Mouse (Mus musculus): Measurements from ENCODE around the gene Eml6. TPM values are rescaled to one million over a fixed set of nuclear protein-coding genes. Genes with fewer than 3 reads are reported as not detected.
A peak's percentile ranks its signal among the peaks of the same experiment; 100 is the strongest.

The Eml6 gene
- polyA plus RNA-seq, 1 experiment from 2014 or later = 7.7 TPM

DNA sequence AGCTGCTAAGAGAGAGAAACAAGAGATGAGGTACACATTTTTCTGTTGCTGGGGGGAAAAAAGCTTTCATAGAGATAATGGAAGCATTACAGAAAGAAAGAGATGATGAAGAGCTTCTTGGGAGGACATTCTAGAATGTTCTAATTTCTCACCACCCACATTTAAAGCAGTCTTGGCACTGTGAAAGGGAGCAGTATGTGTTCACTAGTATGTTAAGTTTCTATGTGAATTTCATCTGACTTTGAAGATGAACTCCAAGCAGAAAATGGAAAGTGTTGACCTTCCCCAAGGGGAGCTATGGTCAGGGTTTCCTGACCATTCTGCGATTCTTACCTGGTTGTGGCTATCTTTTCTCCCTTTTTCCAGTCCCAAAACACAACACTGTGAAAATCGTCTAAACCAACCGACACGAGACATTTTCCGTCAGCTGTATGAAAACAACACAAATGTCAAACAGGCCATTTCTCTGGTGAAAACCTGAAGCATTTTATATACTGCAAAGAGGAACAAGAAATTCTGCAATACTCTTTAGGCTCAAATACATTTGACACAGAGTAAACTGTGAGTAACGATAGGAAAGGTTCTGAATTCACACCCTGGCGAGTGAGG lies 216.7 kb downstream of the Eml6 start:
- no peak overlapping the region for H3K9ac ChIP-seq (replicated peaks)
- 87% methylated on average over 7 of the region's 7 CpGs for WGBS
- no peaks in the 10 kb centered on the region for H3K27me3 ChIP-seq (replicated peaks)
- H3K36me3 ChIP-seq = no peaks in the 10 kb centered on the region
- H3K9me3 ChIP-seq (replicated peaks) = no peaks in the 10 kb centered on the region
- no peak overlapping the region for H3K4me3 ChIP-seq (replicated peaks)
- H3K4me1 ChIP-seq = peaks cover 9% of the 10 kb centered on the region; the same call in 1 of the 2 replicates
- ATAC-seq (ENCODE audit: low FRiP score) = no peak
- H3K4me2 ChIP-seq = no peak overlapping the region
- no peak overlapping the region for H3K27ac ChIP-seq (replicated peaks)

- H3K27ac ChIP-seq (replicated peaks) = no peak overlapping the region
- WGBS = 67% methylated on average over 9 of the region's 9 CpGs
- H3K4me1 ChIP-seq = peaks cover 9% of the 10 kb centered on the region; the same call in 1 of the 2 replicates
- no peak overlapping the region for H3K9ac ChIP-seq (replicated peaks)
- ATAC-seq (ENCODE audit: low FRiP score) = peak; percentile 53
- no peak overlapping the region for H3K4me2 ChIP-seq
- H3K9me3 ChIP-seq (replicated peaks) = no peaks in the 10 kb centered on the region
- H3K36me3 ChIP-seq = no peaks in the 10 kb centered on the region
- H3K27me3 ChIP-seq (replicated peaks) = no peaks in the 10 kb centered on the region
- H3K4me3 ChIP-seq (replicated peaks) = no peak overlapping the region
These were observed 217.5 kb downstream of the Eml6 start for GRCm38 (mm10) chr11:29808173-29808980.

GRCm38 (mm10) chr11:29807325-29807724 lies 218.5 kb downstream of the Eml6 start:
- Histone ChIP-seq H3K27me3 (replicated peaks) (no peaks in the 10 kb centered on the region), H3K36me3 (peaks cover 3% of the 10 kb centered on the region; the same call in 1 of the 2 replicates), H3K9me3 (replicated peaks) (no peaks in the 10 kb centered on the region), H3K4me3 (replicated peaks) (no peak overlapping the region), H3K4me2 (no peak overlapping the region), H3K27ac (replicated peaks) (no peak overlapping the region), H3K4me1 (peaks cover 9% of the 10 kb centered on the region; the same call in 1 of the 2 replicates), H3K9ac (replicated peaks) (no peak overlapping the region)
- WGBS = 79% methylated on average over 5 of the region's 5 CpGs
- ATAC-seq (ENCODE audit: low FRiP score) = no peak

- 89% methylated on average over 2 of the region's 2 CpGs for WGBS
- Histone ChIP-seq H3K4me2 (no peak overlapping the region), H3K9ac (replicated peaks) (no peak overlapping the region), H3K9me3 (replicated peaks) (no peaks in the 10 kb centered on the region), H3K27ac (replicated peaks) (no peak overlapping the region), H3K36me3 (peaks cover 3% of the 10 kb centered on the region; the same call in 1 of the 2 replicates), H3K4me3 (replicated peaks) (no peak overlapping the region), H3K27me3 (replicated peaks) (no peaks in the 10 kb centered on the region), H3K4me1 (no peaks in the 10 kb centered on the region)
- no peak for ATAC-seq (ENCODE audit: low FRiP score)
These were observed 224.1 kb downstream of the Eml6 start for GRCm38 (mm10) chr11:29801432-29802427.

- WGBS = 70% methylated on average over 1 of the region's 1 CpGs
- ATAC-seq (ENCODE audit: low FRiP score) = no peak
- H3K36me3 ChIP-seq = peaks cover 3% of the 10 kb centered on the region; the same call in 1 of the 2 replicates
These were observed 226.0 kb downstream of the Eml6 start for GRCm38 (mm10) chr11:29799839-29800238.

GRCm38 (mm10) chr11:29795106-29795505 lies 230.7 kb downstream of the Eml6 start:
- H3K4me1 ChIP-seq = no peaks in the 10 kb centered on the region
- no peak overlapping the region for H3K4me2 ChIP-seq
- ATAC-seq (ENCODE audit: low FRiP score) = no peak
- H3K27me3 ChIP-seq (replicated peaks) = no peaks in the 10 kb centered on the region
- H3K9me3 ChIP-seq (replicated peaks) = no peaks in the 10 kb centered on the region
- WGBS = 89% methylated on average over 6 of the region's 6 CpGs
- H3K27ac ChIP-seq (replicated peaks) = no peak overlapping the region
- H3K9ac ChIP-seq (replicated peaks) = no peak overlapping the region
- no peak overlapping the region for H3K4me3 ChIP-seq (replicated peaks)
- H3K36me3 ChIP-seq = peaks cover 15% of the 10 kb centered on the region

More at GRCm38 (mm10) chr11:29799839-29800238, 226.0 kb downstream of the Eml6 start:
- Histone ChIP-seq H3K4me2 (no peak overlapping the region), H3K27me3 (replicated peaks) (no peaks in the 10 kb centered on the region), H3K4me1 (no peaks in the 10 kb centered on the region), H3K27ac (replicated peaks) (no peak overlapping the region), H3K9ac (replicated peaks) (no peak overlapping the region), H3K9me3 (replicated peaks) (no peaks in the 10 kb centered on the region), H3K4me3 (replicated peaks) (no peak overlapping the region)

DNA sequence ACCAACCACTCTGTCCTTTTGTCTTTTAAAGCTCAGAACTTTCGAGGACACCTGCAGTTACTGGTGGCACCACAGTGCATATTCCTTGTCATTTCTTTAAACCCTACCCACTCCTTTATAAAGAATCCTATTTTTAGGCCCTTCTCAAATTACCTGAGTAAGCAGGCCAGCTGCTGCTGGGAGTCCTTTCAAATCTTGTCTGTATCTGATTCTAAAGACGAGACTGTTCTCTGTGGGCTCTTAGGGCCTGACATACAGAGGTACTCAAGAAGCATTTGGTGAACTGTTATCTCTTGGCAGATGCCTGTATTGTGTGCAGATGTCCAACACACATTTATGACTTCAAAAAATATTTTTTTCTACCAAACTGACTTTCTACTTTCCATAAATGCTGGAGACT lies 231.4 kb downstream of the Eml6 start:
- Histone ChIP-seq H3K9me3 (replicated peaks) (no peaks in the 10 kb centered on the region), H3K27me3 (replicated peaks) (no peaks in the 10 kb centered on the region), H3K4me1 (no peaks in the 10 kb centered on the region), H3K36me3 (peaks cover 15% of the 10 kb centered on the region), H3K27ac (replicated peaks) (no peak overlapping the region), H3K9ac (replicated peaks) (no peak overlapping the region), H3K4me3 (replicated peaks) (no peak overlapping the region), H3K4me2 (no peak overlapping the region)
- WGBS = 78% methylated on average over 2 of the region's 2 CpGs
- no peak for ATAC-seq (ENCODE audit: low FRiP score)

DNA sequence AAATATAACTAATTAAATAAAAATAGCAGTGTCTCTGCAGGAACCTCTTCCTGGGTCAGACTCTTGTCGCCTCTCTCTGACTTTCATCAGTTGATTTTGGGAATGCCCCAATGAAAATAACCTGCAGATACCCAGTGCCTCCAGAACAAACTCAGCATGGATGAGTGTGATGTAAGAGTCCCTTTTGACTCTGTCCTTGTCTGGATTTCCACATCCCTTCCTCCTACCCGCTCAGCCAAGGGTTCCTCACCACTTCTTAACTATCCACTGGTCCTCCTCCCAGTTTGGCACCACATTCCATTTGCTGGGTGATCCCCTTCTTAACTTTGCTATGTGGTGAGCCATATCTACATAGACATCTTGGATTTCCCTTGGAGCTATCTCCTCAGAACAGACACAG lies 235.0 kb downstream of the Eml6 start:
- H3K36me3 ChIP-seq = peaks cover 15% of the 10 kb centered on the region
- no peak overlapping the region for H3K4me2 ChIP-seq
- ATAC-seq (ENCODE audit: low FRiP score) = no peak
- H3K27ac ChIP-seq (replicated peaks) = no peak overlapping the region
- H3K9me3 ChIP-seq (replicated peaks) = no peaks in the 10 kb centered on the region
- 92% methylated on average over 2 of the region's 2 CpGs for WGBS
- no peak overlapping the region for H3K9ac ChIP-seq (replicated peaks)
- peaks cover 11% of the 10 kb centered on the region for H3K4me1 ChIP-seq
- no peak overlapping the region for H3K4me3 ChIP-seq (replicated peaks)
- no peaks in the 10 kb centered on the region for H3K27me3 ChIP-seq (replicated peaks)

DNA sequence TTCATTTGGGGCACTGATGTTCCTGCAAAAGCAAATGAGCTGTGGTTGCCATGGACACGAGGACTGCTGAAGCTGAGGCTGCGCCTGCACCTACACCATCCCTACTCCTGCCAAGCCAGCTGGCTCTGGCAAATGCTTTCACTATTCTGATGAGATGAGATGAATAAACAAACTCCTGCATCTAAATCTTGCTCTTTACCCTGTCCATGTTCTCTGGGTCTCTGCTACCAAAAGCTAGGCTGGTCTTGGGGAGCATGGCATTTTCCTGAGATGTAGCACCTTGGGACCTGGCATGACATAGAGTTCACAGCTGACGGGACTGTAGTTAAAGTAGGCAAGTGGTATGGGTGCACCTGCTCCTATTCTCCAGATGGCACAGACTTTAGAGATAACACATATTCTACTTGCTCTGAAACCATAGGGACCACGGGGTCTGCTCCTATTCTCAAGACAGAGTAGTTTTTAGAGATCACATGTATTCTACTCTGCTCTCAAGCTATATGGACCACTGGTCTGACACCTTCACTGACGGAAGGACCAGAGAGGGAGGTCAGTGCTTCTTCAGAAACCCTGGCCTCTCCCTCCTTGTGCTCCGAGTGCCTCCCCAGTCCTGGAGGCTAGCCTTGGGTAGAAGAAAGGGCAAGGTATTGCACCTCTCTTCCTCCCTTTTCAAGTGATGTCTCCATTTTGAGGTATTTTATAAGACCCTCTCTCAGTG lies 236.8 kb downstream of the Eml6 start:
- no peaks in the 10 kb centered on the region for H3K27me3 ChIP-seq (replicated peaks)
- peak overlapping the region; percentile 71 for H3K27ac ChIP-seq (replicated peaks)
- peaks cover 11% of the 10 kb centered on the region for H3K4me1 ChIP-seq
- peaks cover 10% of the 10 kb centered on the region; the same call in 1 of the 2 replicates for H3K36me3 ChIP-seq
- 75% methylated on average over 6 of the region's 6 CpGs for WGBS
- peak overlapping the region; percentile 22; the same call in 1 of the 2 replicates for H3K4me2 ChIP-seq
- no peak overlapping the region for H3K4me3 ChIP-seq (replicated peaks)
- H3K9ac ChIP-seq (replicated peaks) = no peak overlapping the region
- no peaks in the 10 kb centered on the region for H3K9me3 ChIP-seq (replicated peaks)
- peak; percentile 94 for ATAC-seq (ENCODE audit: low FRiP score)

DNA sequence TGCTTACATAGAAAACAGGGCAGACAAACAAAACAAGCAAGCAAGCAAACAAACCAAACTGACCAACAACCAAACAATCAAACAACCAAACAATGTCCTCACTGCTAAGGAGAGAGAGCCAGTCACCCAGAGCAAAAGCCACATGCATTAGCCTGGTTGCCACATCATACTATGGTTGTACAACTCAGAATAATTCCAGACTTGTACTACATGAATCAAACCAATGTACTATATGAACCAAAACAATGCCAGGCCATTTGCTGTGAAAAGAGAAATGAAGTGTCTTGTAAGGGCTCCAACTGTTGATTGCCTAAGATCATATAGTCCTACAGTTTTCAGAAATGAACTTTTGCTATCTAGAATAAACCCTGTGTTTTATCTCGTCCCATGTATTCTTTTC lies 237.3 kb downstream of the Eml6 start:
- H3K4me1 ChIP-seq = peaks cover 11% of the 10 kb centered on the region
- no peak overlapping the region for H3K4me2 ChIP-seq
- peak; percentile 33; the same call in 1 of the 2 replicates for ATAC-seq (ENCODE audit: low FRiP score)
- H3K36me3 ChIP-seq = peaks cover 6% of the 10 kb centered on the region
- 36% methylated on average over 1 of the region's 1 CpGs for WGBS
- H3K27ac ChIP-seq (replicated peaks) = 0 out of 2 replicates have a peak overlapping the region, but pooled peaks have one; percentile 71
- H3K9ac ChIP-seq (replicated peaks) = no peak overlapping the region
- H3K9me3 ChIP-seq (replicated peaks) = no peaks in the 10 kb centered on the region
- no peaks in the 10 kb centered on the region for H3K27me3 ChIP-seq (replicated peaks)
- H3K4me3 ChIP-seq (replicated peaks) = no peak overlapping the region

DNA sequence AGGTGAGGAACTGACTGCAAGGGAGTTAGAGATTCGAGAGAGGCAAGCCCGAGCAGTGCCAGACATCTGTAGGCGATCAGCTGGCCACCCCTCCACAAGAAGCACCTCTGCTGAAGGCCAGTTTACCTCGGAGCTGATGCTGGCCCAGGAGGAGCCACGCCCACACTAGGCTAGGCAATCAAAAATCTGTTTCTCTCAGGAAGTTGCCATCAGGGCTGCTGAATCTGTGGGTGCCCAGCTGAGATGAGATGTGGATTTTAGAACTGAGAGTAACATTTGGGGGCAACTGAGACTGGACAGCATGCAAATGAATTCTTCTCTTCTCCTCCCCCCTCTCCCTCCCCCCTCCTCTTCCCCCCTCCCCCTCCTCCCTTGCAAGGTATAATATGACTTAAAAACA lies 238.4 kb downstream of the Eml6 start:
- WGBS = 34% methylated on average over 5 of the region's 5 CpGs
- no peak overlapping the region for H3K9ac ChIP-seq (replicated peaks)
- H3K4me1 ChIP-seq = peaks cover 11% of the 10 kb centered on the region
- H3K27me3 ChIP-seq (replicated peaks) = no peaks in the 10 kb centered on the region
- H3K4me2 ChIP-seq = no peak overlapping the region
- no peaks in the 10 kb centered on the region for H3K9me3 ChIP-seq (replicated peaks)
- H3K4me3 ChIP-seq (replicated peaks) = no peak overlapping the region
- H3K27ac ChIP-seq (replicated peaks) = no peak overlapping the region
- ATAC-seq (ENCODE audit: low FRiP score) = no peak
- H3K36me3 ChIP-seq = peaks cover 11% of the 10 kb centered on the region; the same call in 1 of the 2 replicates
